Mouse (Mus musculus): ENCODE data around the gene Nccrp1. TPM values are rescaled to one million over a fixed set of nuclear protein-coding genes. Genes with fewer than 3 reads are reported as not detected.

The Nccrp1 gene
- polyA plus RNA-seq, 1 experiment = 0.14 TPM

- Histone ChIP-seq H3K4me3 (ENCODE audit: low read depth, low read length) (no peak overlapping the region), H3K27me3 (ENCODE audit: control insufficient read depth, insufficient read depth, low read length) (no peaks in the 10 kb centered on the region), H3K4me1 (ENCODE audit: control insufficient read depth, insufficient read depth, insufficient read length, low read length) (peaks cover 3% of the 10 kb centered on the region), H3K36me3 (ENCODE audit: control insufficient read depth, insufficient read depth, low read length) (peaks cover 64% of the 10 kb centered on the region), H3K27ac (ENCODE audit: insufficient read depth, low read depth, low read length) (no peak overlapping the region)
- TF ChIP-seq POLR2A (IDR thresholded peaks at IDR 0.05; ENCODE audit: low read depth, low read length) (no peak), CTCF (IDR thresholded peaks at IDR 0.05; ENCODE audit: extremely low read depth, insufficient read length, insufficient replicate concordance, low read depth, low read length) (no peak)
- 89% methylated on average over 10 of the region's 10 CpGs for WGBS
These were observed 13.8 kb upstream of the Nccrp1 start for GRCm38 (mm10) chr7:28560856-28561255.

GRCm38 (mm10) chr7:28558486-28558885 is 11.4 kb upstream of the Nccrp1 start:
- Histone ChIP-seq H3K4me1 (ENCODE audit: control insufficient read depth, insufficient read depth, insufficient read length, low read length) (peaks cover 3% of the 10 kb centered on the region), H3K4me3 (ENCODE audit: low read depth, low read length) (no peak overlapping the region), H3K27me3 (ENCODE audit: control insufficient read depth, insufficient read depth, low read length) (no peaks in the 10 kb centered on the region), H3K36me3 (ENCODE audit: control insufficient read depth, insufficient read depth, low read length) (peaks cover 45% of the 10 kb centered on the region), H3K27ac (ENCODE audit: insufficient read depth, low read depth, low read length) (no peak overlapping the region)
- 40% methylated on average over 4 of the region's 4 CpGs for WGBS
- no peak for TF ChIP-seq CTCF (IDR thresholded peaks at IDR 0.05; ENCODE audit: extremely low read depth, insufficient read length, insufficient replicate concordance, low read depth, low read length)
- TF ChIP-seq POLR2A (IDR thresholded peaks at IDR 0.05; ENCODE audit: low read depth, low read length) = no peak

GRCm38 (mm10) chr7:28557708-28558107 is 10.7 kb upstream of the Nccrp1 start:
- 78% methylated on average over 6 of the region's 6 CpGs for WGBS
- Histone ChIP-seq H3K36me3 (ENCODE audit: control insufficient read depth, insufficient read depth, low read length) (peaks cover 37% of the 10 kb centered on the region), H3K4me1 (ENCODE audit: control insufficient read depth, insufficient read depth, insufficient read length, low read length) (peaks cover 3% of the 10 kb centered on the region), H3K27ac (ENCODE audit: insufficient read depth, low read depth, low read length) (no peak overlapping the region), H3K4me3 (ENCODE audit: low read depth, low read length) (no peak overlapping the region), H3K27me3 (ENCODE audit: control insufficient read depth, insufficient read depth, low read length) (no peaks in the 10 kb centered on the region)
- no peak for TF ChIP-seq POLR2A (IDR thresholded peaks at IDR 0.05; ENCODE audit: low read depth, low read length)
- TF ChIP-seq CTCF (IDR thresholded peaks at IDR 0.05; ENCODE audit: extremely low read depth, insufficient read length, insufficient replicate concordance, low read depth, low read length) = no peak

- no peaks in the 10 kb centered on the region for H3K27me3 ChIP-seq (ENCODE audit: control insufficient read depth, insufficient read depth, low read length)
- peaks cover 31% of the 10 kb centered on the region for H3K36me3 ChIP-seq (ENCODE audit: control insufficient read depth, insufficient read depth, low read length)
- peaks cover 3% of the 10 kb centered on the region for H3K4me1 ChIP-seq (ENCODE audit: control insufficient read depth, insufficient read depth, insufficient read length, low read length)
- WGBS = 68% methylated on average over 5 of the region's 5 CpGs
- no peak overlapping the region for H3K27ac ChIP-seq (ENCODE audit: insufficient read depth, low read depth, low read length)
- H3K4me3 ChIP-seq (ENCODE audit: low read depth, low read length) = no peak overlapping the region
- TF ChIP-seq POLR2A (IDR thresholded peaks at IDR 0.05; ENCODE audit: low read depth, low read length) (no peak), CTCF (IDR thresholded peaks at IDR 0.05; ENCODE audit: extremely low read depth, insufficient read length, insufficient replicate concordance, low read depth, low read length) (no peak)
These were observed 10.0 kb upstream of the Nccrp1 start for GRCm38 (mm10) chr7:28557069-28557468.

- peaks cover 25% of the 10 kb centered on the region for H3K36me3 ChIP-seq (ENCODE audit: control insufficient read depth, insufficient read depth, low read length)
- 12% methylated on average over 5 of the region's 5 CpGs for WGBS
- TF ChIP-seq POLR2A (IDR thresholded peaks at IDR 0.05; ENCODE audit: low read depth, low read length) (no peak), CTCF (IDR thresholded peaks at IDR 0.05; ENCODE audit: extremely low read depth, insufficient read length, insufficient replicate concordance, low read depth, low read length) (no peak)
- no peaks in the 10 kb centered on the region for H3K27me3 ChIP-seq (ENCODE audit: control insufficient read depth, insufficient read depth, low read length)
- peaks cover 3% of the 10 kb centered on the region for H3K4me1 ChIP-seq (ENCODE audit: control insufficient read depth, insufficient read depth, insufficient read length, low read length)
- no peak overlapping the region for H3K27ac ChIP-seq (ENCODE audit: insufficient read depth, low read depth, low read length)
- no peak overlapping the region for H3K4me3 ChIP-seq (ENCODE audit: low read depth, low read length)
These were observed 9.0 kb upstream of the Nccrp1 start for GRCm38 (mm10) chr7:28555939-28556535.

GRCm38 (mm10) chr7:28553076-28553475 is 6.0 kb upstream of the Nccrp1 start:
- Histone ChIP-seq H3K4me1 (ENCODE audit: control insufficient read depth, insufficient read depth, insufficient read length, low read length) (peaks cover 3% of the 10 kb centered on the region), H3K36me3 (ENCODE audit: control insufficient read depth, insufficient read depth, low read length) (peaks cover 3% of the 10 kb centered on the region; the same call in 1 of the 2 replicates), H3K27me3 (ENCODE audit: control insufficient read depth, insufficient read depth, low read length) (no peaks in the 10 kb centered on the region), H3K27ac (ENCODE audit: insufficient read depth, low read depth, low read length) (no peak overlapping the region), H3K4me3 (ENCODE audit: low read depth, low read length) (no peak overlapping the region)
- TF ChIP-seq POLR2A (IDR thresholded peaks at IDR 0.05; ENCODE audit: low read depth, low read length) (no peak), CTCF (IDR thresholded peaks at IDR 0.05; ENCODE audit: extremely low read depth, insufficient read length, insufficient replicate concordance, low read depth, low read length) (no peak)
- 80% methylated on average over 6 of the region's 6 CpGs for WGBS

- TF ChIP-seq CTCF (IDR thresholded peaks at IDR 0.05; ENCODE audit: extremely low read depth, insufficient read length, insufficient replicate concordance, low read depth, low read length) = no peak
- TF ChIP-seq POLR2A (IDR thresholded peaks at IDR 0.05; ENCODE audit: low read depth, low read length) = no peak
- Histone ChIP-seq H3K36me3 (ENCODE audit: control insufficient read depth, insufficient read depth, low read length) (no peaks in the 10 kb centered on the region), H3K4me3 (ENCODE audit: low read depth, low read length) (no peak overlapping the region), H3K4me1 (ENCODE audit: control insufficient read depth, insufficient read depth, insufficient read length, low read length) (peaks cover 4% of the 10 kb centered on the region), H3K27ac (ENCODE audit: insufficient read depth, low read depth, low read length) (no peak overlapping the region), H3K27me3 (ENCODE audit: control insufficient read depth, insufficient read depth, low read length) (peaks cover 18% of the 10 kb centered on the region)
- WGBS = 62% methylated on average over 7 of the region's 7 CpGs
These were observed 574 bp upstream of the Nccrp1 start for GRCm38 (mm10) chr7:28547628-28548027.
